Mouse (Mus musculus) CH12.LX (cell line): ENCODE measurements around the gene Gzmf. TPM values are rescaled to one million over a fixed set of nuclear protein-coding genes. Genes with fewer than 3 reads are reported as not detected.

Experiments used
- DNase-seq: peaks from one replicate; pipeline ENCODE4 v3.0.0-alpha.2; 2013; ENCODE audit errors: extremely low read depth
- H3K27ac ChIP-seq: 2 replicates; pipeline ENCODE4 v1.5.1; 2012; ENCODE audit warnings: low read depth, mild to moderate bottlenecking, control low read depth, moderate library complexity; ENCODE audit not compliant: insufficient read depth
- H3K27me3 ChIP-seq: replicated peaks from 2 replicates; pipeline ENCODE3; 2012; ENCODE audit warnings: inconsistent platforms
- H3K36me3 ChIP-seq, 2 experiments: replicated peaks in 1 of 2; 2 replicates each; pipeline versions ENCODE3 to v1.6.1; 2012; ENCODE audit warnings: inconsistent platforms in 1 of 2, low read length in 1 of 2, mild to moderate bottlenecking in 1 of 2, mixed read lengths in 1 of 2, moderate library complexity in 1 of 2; ENCODE audit not compliant: control insufficient read depth in 1 of 2, insufficient read depth in 1 of 2
- H3K4me1 ChIP-seq, 2 experiments: 2 replicates each; pipeline ENCODE4 v1.6.1; 2012; ENCODE audit warnings: inconsistent platforms in 1 of 2, moderate library complexity in 1 of 2; ENCODE audit not compliant: insufficient read depth in 2 of 2, control insufficient read depth in 1 of 2
- H3K4me2 ChIP-seq: 2 replicates; pipeline ENCODE4 v1.6.1; 2012; ENCODE audit warnings: low read depth, mild to moderate bottlenecking, control low read depth; ENCODE audit not compliant: poor library complexity, insufficient read depth, severe bottlenecking
- H3K4me3 ChIP-seq, 3 experiments: fragments of 150-350 bp in 1 of 3; sonication (generic) in 1 of 3; replicated peaks in 1 of 3; 2 replicates each; pipeline versions ENCODE3 to v1.5.1; 2011 to 2012; ENCODE audit warnings: low read depth in 2 of 3, low read length in 2 of 3, mild to moderate bottlenecking in 2 of 3, moderate library complexity in 2 of 3, control low read depth in 1 of 3, improper control_type of control experiment in 1 of 3, inconsistent platforms in 1 of 3, mixed read lengths in 1 of 3; ENCODE audit not compliant: poor library complexity in 1 of 3
- H3K79me2 ChIP-seq: replicated peaks from 2 replicates; pipeline ENCODE4 v1.6.1; 2012; ENCODE audit warnings: mild to moderate bottlenecking, moderate library complexity; ENCODE audit not compliant: control insufficient read depth, poor library complexity, insufficient read depth, severe bottlenecking; ENCODE audit errors: extremely low read depth
- H3K9ac ChIP-seq: 2 replicates; pipeline ENCODE4 v1.6.1; 2012; ENCODE audit warnings: low read depth, mild to moderate bottlenecking, control low read depth, moderate library complexity; ENCODE audit not compliant: insufficient read depth
- H3K9me3 ChIP-seq: replicated peaks from 2 replicates; pipeline ENCODE3; 2012; ENCODE audit warnings: low read length, inconsistent platforms, mixed read lengths
- CHD2 ChIP-seq: IDR thresholded peaks from 2 replicates; pipeline ENCODE4 v1.6.1; 2011; ENCODE audit warnings: low read length, improper control_type of control experiment
- CTCF ChIP-seq, 2 experiments: IDR thresholded peaks in 1 of 2; conservative IDR thresholded peaks in 1 of 2; 2 replicates each; pipeline ENCODE4 v1.5.1; 2011 to 2012; ENCODE audit warnings: low read depth in 2 of 2, low read length in 2 of 2, improper control_type of control experiment in 1 of 2, inconsistent platforms in 1 of 2, mild to moderate bottlenecking in 1 of 2, moderate library complexity in 1 of 2
- E2F4 ChIP-seq: IDR thresholded peaks from 2 replicates; pipeline ENCODE4 v1.6.1; 2011; ENCODE audit warnings: low read depth, low read length, improper control_type of control experiment; ENCODE audit not compliant: insufficient replicate concordance
- JUN ChIP-seq: IDR thresholded peaks from 2 replicates; pipeline ENCODE4 v1.6.1; 2011; ENCODE audit warnings: low read depth, mild to moderate bottlenecking, low read length, improper control_type of control experiment, moderate library complexity; ENCODE audit not compliant: insufficient read depth
- JUND ChIP-seq: conservative IDR thresholded peaks from 2 replicates; pipeline ENCODE4 v1.6.1; 2011; ENCODE audit warnings: low read depth, low read length, improper control_type of control experiment
- KAT2A ChIP-seq: IDR thresholded peaks from 2 replicates; pipeline ENCODE4 v1.6.1; 2012; ENCODE audit warnings: low read length, improper control_type of control experiment, inconsistent platforms; ENCODE audit not compliant: insufficient replicate concordance
- MAX ChIP-seq: IDR thresholded peaks from 2 replicates; pipeline ENCODE4 v1.6.1; 2011; ENCODE audit warnings: low read length, improper control_type of control experiment
- MAZ ChIP-seq: IDR thresholded peaks from 2 replicates; pipeline ENCODE4 v1.6.1; 2012; ENCODE audit warnings: low read depth, mild to moderate bottlenecking, inconsistent platforms, low read length, improper control_type of control experiment, moderate library complexity
- PAX5 ChIP-seq: IDR thresholded peaks from 2 replicates; pipeline ENCODE4 v1.6.1; 2012; ENCODE audit warnings: low read length, inconsistent platforms, mixed read lengths
- POLR2A ChIP-seq: IDR thresholded peaks from 2 replicates; pipeline ENCODE4 v1.6.1; 2011; ENCODE audit warnings: low read depth, mild to moderate bottlenecking, improper control_type of control experiment, low read length
- POLR2AphosphoS2 ChIP-seq: IDR thresholded peaks from 2 replicates; pipeline ENCODE4 v1.6.1; 2011; ENCODE audit warnings: low read depth, low read length, improper control_type of control experiment
- RAD21 ChIP-seq: IDR thresholded peaks from 2 replicates; pipeline ENCODE4 v1.6.1; 2011; ENCODE audit warnings: low read depth, mild to moderate bottlenecking, low read length, improper control_type of control experiment, moderate library complexity
- SIN3A ChIP-seq: IDR thresholded peaks from 2 replicates; pipeline ENCODE4 v1.6.1; 2012; ENCODE audit warnings: low read length, improper control_type of control experiment, inconsistent platforms
- SMC3 ChIP-seq: IDR thresholded peaks from 2 replicates; pipeline ENCODE4 v1.6.1; 2011; ENCODE audit warnings: low read depth, low read length, improper control_type of control experiment
- UBTF ChIP-seq: IDR thresholded peaks from 2 replicates; pipeline ENCODE4 v1.6.1; 2012; ENCODE audit warnings: low read depth, mild to moderate bottlenecking, inconsistent platforms, low read length, improper control_type of control experiment, moderate library complexity
- USF1 ChIP-seq: IDR thresholded peaks from 2 replicates; pipeline ENCODE4 v1.6.1; 2014; ENCODE audit warnings: low read depth, mild to moderate bottlenecking, inconsistent platforms, low read length, improper control_type of control experiment
- dilution Hi-C: fragments of 300-500 bp; cut with MboI; formaldehyde crosslinking; loops from 2 replicates; pipeline ENCODE4 v1.14.3; 2020; ENCODE audit warnings: low sequenced_read_pairs; ENCODE audit not compliant: extremely low pct_unique_long_range_greater_than_20kb, extremely low pct_ligation_motif_present
- in situ Hi-C: fragments of 300-500 bp; cut with MboI; formaldehyde crosslinking; loops from 3 replicates; pipeline ENCODE4 v1.14.3; 2019; ENCODE audit warnings: low sequenced_read_pairs, low pct_ligation_motif_present, low pct_unique_long_range_greater_than_20kb, mixed read lengths
- polyA plus RNA-seq: library from polyadenylated mRNA; unstranded; fragments of >175 nt; gene quantifications from 2 replicates; pipeline ENCODE4 v1.2.1, GENCODE M21; 2012; ENCODE audit warnings: low read depth; ENCODE audit not compliant: insufficient read length
- total RNA-seq, 2 experiments: library from RNA; depleted of rRNA; stranded (reverse); fragments of 300-350 nt in 1 of 2; fragments of >200 nt in 1 of 2; gene quantifications; 2 replicates each; pipeline ENCODE4 v1.2.3; 2012 to 2014

The Gzmf gene
- total RNA-seq (2012; rRNA removed) (not detected in 2 replicates), total RNA-seq (2014; rRNA removed) (not detected in 2 replicates), polyA plus RNA-seq (not detected in 2 replicates)

DNA sequence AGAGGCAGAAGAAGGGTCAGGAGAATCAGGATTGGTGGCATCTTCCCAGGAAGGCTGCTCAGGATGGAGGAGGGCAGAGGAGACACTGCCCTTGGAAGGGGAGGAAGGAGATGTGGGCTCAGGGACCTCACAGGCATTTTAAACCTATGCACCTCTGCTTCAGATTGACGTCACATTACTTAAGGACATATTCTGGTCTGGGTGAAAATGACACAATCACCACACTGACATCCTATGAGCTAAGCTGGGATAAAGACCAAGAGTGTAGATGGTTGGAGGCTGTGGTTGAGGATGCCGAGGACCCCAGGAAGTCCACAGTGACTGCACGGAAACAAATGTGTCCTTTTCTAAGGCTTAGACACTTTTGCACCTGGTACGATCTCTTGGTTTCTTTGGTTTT lies at the start of gene Gzmf:
Gzmf (minus strand) TSS at position 101 of the 400 bp plus-strand sequence.
- H3K79me2 ChIP-seq = no peaks in the 10 kb centered on the region
- H3K36me3 ChIP-seq = no peaks in the 10 kb centered on the region
- H3K9ac ChIP-seq = no peak within 1 kb of the TSS
- no peak within 1 kb of the TSS for H3K4me2 ChIP-seq
- no peak within 1 kb of the TSS for H3K4me3 ChIP-seq
- no peak for DNase-seq
- peaks cover 0 to 3% of the 10 kb centered on the region in 2 experiments; a peak in 2 of 4 replicates for H3K4me1 ChIP-seq
- in situ Hi-C loops = loop anchor here (25.0 kb wide), 1 partner anchor 101 kb away; no protein-coding TSS in a partner anchor
- no peaks in the 10 kb centered on the region for H3K9me3 ChIP-seq
- H3K27me3 ChIP-seq = peaks cover 8% of the 10 kb centered on the region
- TF ChIP-seq CHD2 (no peak), USF1 (no peak)
- TF ChIP-seq, all 38 proteins: peak for 0
- H3K27ac ChIP-seq = no peak within 1 kb of the TSS
- dilution Hi-C loops = no loop called here

DNA sequence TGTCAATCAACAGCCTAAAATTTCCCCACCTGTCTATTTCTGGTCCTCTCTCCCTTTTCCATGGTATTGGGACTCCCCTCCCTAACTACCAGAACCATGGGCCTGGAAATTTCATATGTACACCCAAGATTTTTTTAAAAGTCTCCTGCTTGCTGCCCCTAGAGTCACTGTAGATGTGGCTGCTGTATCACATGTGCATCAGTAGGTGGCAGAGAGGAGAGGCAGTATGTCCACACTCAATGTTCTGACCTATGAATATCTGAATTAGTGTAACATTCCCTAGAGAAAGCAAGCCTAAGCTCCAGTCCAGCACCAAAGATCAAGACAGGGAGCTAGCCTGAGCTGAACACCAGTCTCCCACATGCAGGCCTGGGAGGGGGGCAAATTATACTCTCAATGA lies 29.2 kb upstream of the Gzmf start:
- in situ Hi-C loops (no loop called here), dilution Hi-C loops (no loop called here)

DNA sequence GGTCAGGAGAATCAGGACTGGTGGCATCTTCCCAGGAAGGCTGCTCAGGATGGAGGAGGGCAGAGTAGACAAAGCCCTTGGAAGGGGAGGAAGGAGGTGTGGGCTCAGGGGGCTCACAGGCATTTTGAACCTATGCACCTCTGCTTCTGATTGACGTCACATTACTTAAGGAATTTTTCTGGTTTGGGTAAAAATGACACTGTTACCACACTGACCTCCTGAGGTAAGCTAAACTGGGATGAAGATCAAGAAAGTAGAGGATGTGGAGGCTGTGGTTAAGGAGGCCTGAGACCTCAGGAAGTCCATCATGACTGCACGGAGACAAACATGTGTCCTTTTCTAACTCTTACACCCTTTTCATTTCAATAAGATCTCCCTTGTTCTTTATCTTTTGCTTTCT lies 23.3 kb upstream of the Gzmf start, which contains the start of gene Gzmc:
Gzmc (minus strand) TSS at position 101 of the 400 bp plus-strand sequence.
- in situ Hi-C loops (no loop called here), dilution Hi-C loops (no loop called here)
- no peak within 1 kb of the TSS for H3K27ac ChIP-seq
- no peaks in the 10 kb centered on the region for H3K36me3 ChIP-seq
- TF ChIP-seq E2F4 (no peak), KAT2A (no peak), POLR2AphosphoS2 (no peak), JUN (no peak), MAX (no peak), UBTF (no peak), MAZ (no peak), POLR2A (no peak), SIN3A (no peak)
- H3K4me2 ChIP-seq = no peak within 1 kb of the TSS
- no peaks in the 10 kb centered on the region for H3K79me2 ChIP-seq
- H3K4me1 ChIP-seq = peaks cover 0 to 7% of the 10 kb centered on the region in 2 experiments; a peak in 2 of 4 replicates
- no peak for DNase-seq
- H3K9ac ChIP-seq = no peak within 1 kb of the TSS
- H3K9me3 ChIP-seq = no peaks in the 10 kb centered on the region
- H3K27me3 ChIP-seq = peaks cover 31% of the 10 kb centered on the region
- H3K4me3 ChIP-seq = no peak within 1 kb of the TSS

More for the DNA sequence above, 29.2 kb upstream of the Gzmf start:
- no peak overlapping the region for H3K27ac ChIP-seq
- TF ChIP-seq CTCF (conservative IDR thresholded peaks at IDR 0.05 in 1 of 2, IDR thresholded peaks at IDR 0.05 in 1 of 2; ENCODE audit: low read depth in 2 of 2, low read length in 2 of 2) = peak in 1 of 2 experiments; percentile 54; a peak in 2 of 4 replicates
- peak; percentile 16 for TF ChIP-seq RAD21
- no peak for TF ChIP-seq JUND
- peak; percentile 52 for TF ChIP-seq SMC3
- no peak for TF ChIP-seq PAX5
- no peak overlapping the region for H3K9ac ChIP-seq
- no peaks in the 10 kb centered on the region for H3K79me2 ChIP-seq
- peaks cover 25% of the 10 kb centered on the region for H3K27me3 ChIP-seq
- peak; percentile 2 for DNase-seq
- no peaks in the 10 kb centered on the region for H3K9me3 ChIP-seq
- H3K4me3 ChIP-seq = no peak overlapping the region
- H3K36me3 ChIP-seq = no peaks in the 10 kb centered on the region
- H3K4me1 ChIP-seq = no peaks in the 10 kb centered on the region
- no peak overlapping the region for H3K4me2 ChIP-seq
